Mouse (Mus musculus): Measurements from ENCODE around the gene Kalrn. TPM values are rescaled to one million over a fixed set of nuclear protein-coding genes. Genes with fewer than 3 reads are reported as not detected.

Kalrn gene
- polyA plus RNA-seq, 1 experiment from 2014 or later, result 23.0 TPM

- Histone ChIP-seq H3K4me1 (ENCODE audit: control insufficient read depth, insufficient read depth, low read length) (peaks cover 3% of the 10 kb centered on the region; the same call in 1 of the 2 replicates), H3K9ac (ENCODE audit: low read depth, low read length) (no peak overlapping the region), H3K27me3 (ENCODE audit: control insufficient read depth, insufficient read depth, low read length) (no peaks in the 10 kb centered on the region), H3K4me3 (ENCODE audit: low read depth, low read length) (no peak overlapping the region), H3K9me3 (replicated peaks; ENCODE audit: control insufficient read depth, low read length) (no peaks in the 10 kb centered on the region), H3K36me3 (ENCODE audit: control insufficient read depth, insufficient read depth, low read length) (no peaks in the 10 kb centered on the region), H3K4me2 (no peak overlapping the region), H3K27ac (ENCODE audit: low read depth, low read length) (no peak overlapping the region)
- WGBS (ENCODE audit: insufficient replicate concordance), result 4% methylated on average over 3 of the region's 3 CpGs
- no peak for ATAC-seq (replicated peaks; ENCODE audit: insufficient number of reproducible peaks, low FRiP score, low TSS enrichment)
These were observed 458.7 kb downstream of the Kalrn start for GRCm38 (mm10) chr16:34114665-34115064.

GRCm38 (mm10) chr16:34113150-34113549, 460.2 kb downstream of the Kalrn start:
- no peak overlapping the region for H3K27ac ChIP-seq (ENCODE audit: low read depth, low read length)
- H3K4me1 ChIP-seq (ENCODE audit: control insufficient read depth, insufficient read depth, low read length), result peaks cover 3% of the 10 kb centered on the region; the same call in 1 of the 2 replicates
- no peaks in the 10 kb centered on the region for H3K9me3 ChIP-seq (replicated peaks; ENCODE audit: control insufficient read depth, low read length)
- no peak overlapping the region for H3K4me3 ChIP-seq (ENCODE audit: low read depth, low read length)
- H3K27me3 ChIP-seq (ENCODE audit: control insufficient read depth, insufficient read depth, low read length), result no peaks in the 10 kb centered on the region
- WGBS (ENCODE audit: insufficient replicate concordance), result 84% methylated on average over 9 of the region's 9 CpGs
- no peaks in the 10 kb centered on the region for H3K36me3 ChIP-seq (ENCODE audit: control insufficient read depth, insufficient read depth, low read length)
- no peak overlapping the region for H3K4me2 ChIP-seq
- no peak overlapping the region for H3K9ac ChIP-seq (ENCODE audit: low read depth, low read length)
- no peak for ATAC-seq (replicated peaks; ENCODE audit: insufficient number of reproducible peaks, low FRiP score, low TSS enrichment)

GRCm38 (mm10) chr16:34112490-34112889, 460.8 kb downstream of the Kalrn start:
- Histone ChIP-seq H3K4me2 (no peak overlapping the region), H3K27ac (ENCODE audit: low read depth, low read length) (no peak overlapping the region), H3K9ac (ENCODE audit: low read depth, low read length) (no peak overlapping the region), H3K4me1 (ENCODE audit: control insufficient read depth, insufficient read depth, low read length) (peaks cover 3% of the 10 kb centered on the region; the same call in 1 of the 2 replicates), H3K4me3 (ENCODE audit: low read depth, low read length) (no peak overlapping the region), H3K27me3 (ENCODE audit: control insufficient read depth, insufficient read depth, low read length) (no peaks in the 10 kb centered on the region), H3K9me3 (replicated peaks; ENCODE audit: control insufficient read depth, low read length) (no peaks in the 10 kb centered on the region), H3K36me3 (ENCODE audit: control insufficient read depth, insufficient read depth, low read length) (no peaks in the 10 kb centered on the region)
- ATAC-seq (replicated peaks; ENCODE audit: insufficient number of reproducible peaks, low FRiP score, low TSS enrichment), result no peak
- WGBS (ENCODE audit: insufficient replicate concordance), result 4% methylated on average over 5 of the region's 5 CpGs

- Histone ChIP-seq H3K27me3 (ENCODE audit: control insufficient read depth, insufficient read depth, low read length) (no peaks in the 10 kb centered on the region), H3K36me3 (ENCODE audit: control insufficient read depth, insufficient read depth, low read length) (no peaks in the 10 kb centered on the region), H3K4me3 (ENCODE audit: low read depth, low read length) (no peak overlapping the region), H3K4me1 (ENCODE audit: control insufficient read depth, insufficient read depth, low read length) (peaks cover 3% of the 10 kb centered on the region; the same call in 1 of the 2 replicates), H3K9ac (ENCODE audit: low read depth, low read length) (no peak overlapping the region), H3K9me3 (replicated peaks; ENCODE audit: control insufficient read depth, low read length) (no peaks in the 10 kb centered on the region), H3K27ac (ENCODE audit: low read depth, low read length) (no peak overlapping the region), H3K4me2 (no peak overlapping the region)
- 94% methylated on average over 7 of the region's 7 CpGs for WGBS (ENCODE audit: insufficient replicate concordance)
- no peak for ATAC-seq (replicated peaks; ENCODE audit: insufficient number of reproducible peaks, low FRiP score, low TSS enrichment)
These were observed 462.3 kb downstream of the Kalrn start for GRCm38 (mm10) chr16:34110840-34111625.

GRCm38 (mm10) chr16:34104427-34104826, 468.9 kb downstream of the Kalrn start:
- 74% methylated on average over 6 of the region's 6 CpGs for WGBS (ENCODE audit: insufficient replicate concordance)
- no peak overlapping the region for H3K27ac ChIP-seq (ENCODE audit: low read depth, low read length)
- no peaks in the 10 kb centered on the region for H3K9me3 ChIP-seq (replicated peaks; ENCODE audit: control insufficient read depth, low read length)
- H3K4me3 ChIP-seq (ENCODE audit: low read depth, low read length), result no peak overlapping the region
- H3K4me2 ChIP-seq, result no peak overlapping the region
- H3K4me1 ChIP-seq (ENCODE audit: control insufficient read depth, insufficient read depth, low read length), result peaks cover 13% of the 10 kb centered on the region; the same call in 1 of the 2 replicates
- no peak for ATAC-seq (replicated peaks; ENCODE audit: insufficient number of reproducible peaks, low FRiP score, low TSS enrichment)
- no peak overlapping the region for H3K9ac ChIP-seq (ENCODE audit: low read depth, low read length)
- H3K36me3 ChIP-seq (ENCODE audit: control insufficient read depth, insufficient read depth, low read length), result no peaks in the 10 kb centered on the region
- H3K27me3 ChIP-seq (ENCODE audit: control insufficient read depth, insufficient read depth, low read length), result no peaks in the 10 kb centered on the region

GRCm38 (mm10) chr16:34102742-34103141, 470.6 kb downstream of the Kalrn start:
- H3K36me3 ChIP-seq (ENCODE audit: control insufficient read depth, insufficient read depth, low read length), result no peaks in the 10 kb centered on the region
- H3K27me3 ChIP-seq (ENCODE audit: control insufficient read depth, insufficient read depth, low read length), result no peaks in the 10 kb centered on the region
- WGBS (ENCODE audit: insufficient replicate concordance), result 34% methylated on average over 5 of the region's 5 CpGs
- no peak overlapping the region for H3K4me3 ChIP-seq (ENCODE audit: low read depth, low read length)
- H3K4me2 ChIP-seq, result no peak overlapping the region
- H3K4me1 ChIP-seq (ENCODE audit: control insufficient read depth, insufficient read depth, low read length), result peaks cover 13% of the 10 kb centered on the region; the same call in 1 of the 2 replicates
- H3K9ac ChIP-seq (ENCODE audit: low read depth, low read length), result no peak overlapping the region
- no peak for ATAC-seq (replicated peaks; ENCODE audit: insufficient number of reproducible peaks, low FRiP score, low TSS enrichment)
- H3K27ac ChIP-seq (ENCODE audit: low read depth, low read length), result no peak overlapping the region
- no peaks in the 10 kb centered on the region for H3K9me3 ChIP-seq (replicated peaks; ENCODE audit: control insufficient read depth, low read length)

GRCm38 (mm10) chr16:34099795-34100194, 473.5 kb downstream of the Kalrn start:
- no peak overlapping the region for H3K4me2 ChIP-seq
- H3K27ac ChIP-seq (ENCODE audit: low read depth, low read length), result no peak overlapping the region
- ATAC-seq (replicated peaks; ENCODE audit: insufficient number of reproducible peaks, low FRiP score, low TSS enrichment), result no peak
- H3K27me3 ChIP-seq (ENCODE audit: control insufficient read depth, insufficient read depth, low read length), result no peaks in the 10 kb centered on the region
- no peaks in the 10 kb centered on the region for H3K36me3 ChIP-seq (ENCODE audit: control insufficient read depth, insufficient read depth, low read length)
- 74% methylated on average over 3 of the region's 3 CpGs for WGBS (ENCODE audit: insufficient replicate concordance)
- no peak overlapping the region for H3K9ac ChIP-seq (ENCODE audit: low read depth, low read length)
- H3K4me1 ChIP-seq (ENCODE audit: control insufficient read depth, insufficient read depth, low read length), result peaks cover 16% of the 10 kb centered on the region; the same call in 1 of the 2 replicates
- H3K9me3 ChIP-seq (replicated peaks; ENCODE audit: control insufficient read depth, low read length), result no peaks in the 10 kb centered on the region
- no peak overlapping the region for H3K4me3 ChIP-seq (ENCODE audit: low read depth, low read length)

- Histone ChIP-seq H3K27ac (ENCODE audit: low read depth, low read length) (peak overlapping the region; percentile 41; the same call in 1 of the 2 replicates), H3K27me3 (ENCODE audit: control insufficient read depth, insufficient read depth, low read length) (no peaks in the 10 kb centered on the region), H3K9me3 (replicated peaks; ENCODE audit: control insufficient read depth, low read length) (no peaks in the 10 kb centered on the region), H3K4me2 (peak overlapping the region; percentile 66), H3K4me1 (ENCODE audit: control insufficient read depth, insufficient read depth, low read length) (peaks cover 10% of the 10 kb centered on the region), H3K9ac (ENCODE audit: low read depth, low read length) (peak overlapping the region; percentile 73), H3K4me3 (ENCODE audit: low read depth, low read length) (peak overlapping the region; percentile 64), H3K36me3 (ENCODE audit: control insufficient read depth, insufficient read depth, low read length) (no peaks in the 10 kb centered on the region)
- under 1% methylated on average over 33 of the region's 34 CpGs for WGBS (ENCODE audit: insufficient replicate concordance)
- peak; percentile 83 for ATAC-seq (replicated peaks; ENCODE audit: insufficient number of reproducible peaks, low FRiP score, low TSS enrichment)
These were observed 477.7 kb downstream of the Kalrn start for GRCm38 (mm10) chr16:34095548-34096141.

Data from heart, embryonic 11.5 days (tissue).